Mouse (Mus musculus) NIH3T3 (cell line): ENCODE results near the gene Spata45.

Experiments used
- DNase-seq: peaks from one replicate; pipeline ENCODE4 v3.0.0-alpha.2; 2012; ENCODE audit warnings: low read depth

Gene Spata45

DNA sequence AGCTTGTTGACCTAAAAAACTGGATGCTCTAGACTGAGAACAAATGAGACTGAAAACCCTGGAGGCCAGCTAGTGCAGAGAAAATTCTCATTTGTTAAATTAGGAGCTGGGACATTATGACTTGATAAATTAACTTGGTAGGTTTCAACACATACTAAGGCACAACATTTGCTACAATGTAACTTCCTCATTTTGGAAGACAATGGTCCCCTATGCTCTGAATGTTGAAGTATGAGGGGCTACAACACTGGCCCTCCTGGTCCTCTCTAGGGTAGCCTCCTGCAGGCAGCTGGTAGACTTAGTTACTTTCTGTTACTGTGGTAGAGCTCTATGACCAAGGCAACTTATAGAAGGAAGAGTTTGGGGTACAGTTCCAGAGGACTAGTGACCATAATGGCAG lies 4.9 kb downstream of the Spata45 start:
- DNase-seq: no peak

DNA sequence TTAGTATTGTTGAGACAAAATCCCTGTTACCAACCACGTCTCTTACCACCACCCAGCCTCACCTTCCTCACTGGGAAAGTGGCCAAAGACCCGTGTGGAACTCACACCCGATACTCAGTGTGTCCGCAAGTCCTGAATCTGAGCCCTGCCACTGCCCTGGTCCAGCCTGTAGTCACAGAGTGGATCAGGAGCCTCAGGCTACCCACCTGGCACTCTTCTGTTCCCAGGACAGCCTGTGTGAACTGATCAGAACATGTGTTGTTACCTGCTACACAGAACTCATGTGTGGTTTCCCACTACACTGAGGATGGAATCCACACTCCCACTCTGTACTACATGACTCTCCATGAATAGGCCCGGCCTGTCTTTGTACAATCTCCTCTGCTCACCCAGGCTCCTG lies 5.7 kb downstream of the Spata45 start:
- no peak for DNase-seq

DNA sequence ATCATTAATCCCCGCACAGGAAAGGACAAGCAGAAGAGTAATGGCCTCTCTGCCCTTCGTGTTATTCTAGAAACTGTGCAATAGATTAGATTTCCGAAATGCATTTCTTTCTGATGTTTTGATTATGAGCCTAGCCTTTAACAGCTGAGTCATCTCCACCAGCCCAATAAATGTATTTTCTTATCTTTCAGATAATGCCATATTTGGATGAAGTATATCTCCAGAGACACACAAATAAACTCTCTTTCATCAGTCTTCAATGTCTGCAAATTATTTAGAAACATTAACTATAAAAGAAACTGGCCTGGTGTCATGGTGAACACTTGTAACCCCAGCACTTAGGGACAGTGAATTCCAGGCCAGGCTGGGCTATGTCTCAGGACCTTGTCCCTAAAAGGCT lies 6.2 kb downstream of the Spata45 start:
- peak; percentile 39 for DNase-seq

DNA sequence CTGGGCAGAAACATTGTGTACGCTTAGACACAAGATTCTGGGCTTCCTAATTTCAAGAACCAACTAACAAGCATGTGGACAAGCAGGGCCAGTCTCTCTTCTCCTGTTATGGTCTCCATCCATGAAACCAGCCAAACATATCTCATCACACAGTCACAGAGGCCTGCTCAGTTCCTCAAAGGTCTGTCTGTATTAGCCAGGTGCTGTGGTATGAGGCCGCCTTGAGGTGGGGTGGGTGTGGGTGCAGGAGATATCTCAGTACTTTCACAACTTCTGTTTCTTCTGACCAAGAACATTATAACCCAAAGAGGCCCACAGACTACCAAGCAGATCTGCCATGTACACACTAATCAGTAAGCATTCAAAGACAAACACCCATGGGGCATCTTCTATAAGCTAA lies 8.8 kb downstream of the Spata45 start:
- DNase-seq: no peak

DNA sequence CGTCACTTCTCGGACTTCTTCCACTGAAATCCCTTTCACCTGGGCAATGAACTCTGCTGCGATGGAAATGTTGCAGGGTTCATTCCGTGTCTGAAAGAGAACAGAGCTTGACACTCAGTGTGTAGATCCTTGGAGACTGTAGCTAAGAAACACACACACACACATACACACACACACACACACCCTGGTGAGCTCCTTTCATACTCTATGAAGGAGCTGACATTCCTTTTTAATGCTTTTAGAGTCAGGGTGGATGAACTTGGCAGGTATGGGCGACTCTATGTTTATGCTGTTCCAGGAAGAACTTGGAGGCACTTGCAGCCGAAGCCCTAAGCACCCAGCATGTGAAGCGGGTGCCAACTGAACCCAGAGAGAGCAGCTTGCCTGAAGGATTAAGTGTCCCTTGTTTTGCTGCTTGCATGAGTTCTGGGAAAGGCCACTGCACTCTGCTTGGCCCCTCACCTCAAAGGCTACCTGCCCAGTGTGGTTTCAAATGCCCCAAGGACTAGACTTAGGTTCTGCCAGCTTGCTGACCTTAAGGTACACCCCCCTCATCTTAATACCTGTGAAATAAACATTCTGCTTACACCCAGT lies 9.9 kb downstream of the Spata45 start:
- no peak for DNase-seq

DNA sequence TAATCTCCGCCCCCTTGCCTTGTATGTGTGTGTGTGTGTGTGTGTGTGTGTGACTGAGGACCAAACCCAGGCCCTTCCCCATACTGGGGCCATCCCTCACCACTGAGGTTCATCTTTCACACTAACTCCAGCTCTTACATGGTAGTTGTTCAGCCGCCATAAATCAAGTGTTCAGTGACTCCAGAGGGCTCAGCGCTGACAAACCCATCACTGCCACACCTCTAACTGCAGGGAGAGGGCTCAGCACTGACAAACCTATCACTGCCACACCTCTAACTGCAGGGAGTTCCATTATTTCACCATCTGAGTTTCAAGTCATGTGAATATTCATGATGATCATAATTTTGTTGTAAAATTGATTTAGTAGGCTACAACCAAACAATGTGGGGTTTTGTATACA lies 17.1 kb downstream of the Spata45 start:
- no peak for DNase-seq

DNA sequence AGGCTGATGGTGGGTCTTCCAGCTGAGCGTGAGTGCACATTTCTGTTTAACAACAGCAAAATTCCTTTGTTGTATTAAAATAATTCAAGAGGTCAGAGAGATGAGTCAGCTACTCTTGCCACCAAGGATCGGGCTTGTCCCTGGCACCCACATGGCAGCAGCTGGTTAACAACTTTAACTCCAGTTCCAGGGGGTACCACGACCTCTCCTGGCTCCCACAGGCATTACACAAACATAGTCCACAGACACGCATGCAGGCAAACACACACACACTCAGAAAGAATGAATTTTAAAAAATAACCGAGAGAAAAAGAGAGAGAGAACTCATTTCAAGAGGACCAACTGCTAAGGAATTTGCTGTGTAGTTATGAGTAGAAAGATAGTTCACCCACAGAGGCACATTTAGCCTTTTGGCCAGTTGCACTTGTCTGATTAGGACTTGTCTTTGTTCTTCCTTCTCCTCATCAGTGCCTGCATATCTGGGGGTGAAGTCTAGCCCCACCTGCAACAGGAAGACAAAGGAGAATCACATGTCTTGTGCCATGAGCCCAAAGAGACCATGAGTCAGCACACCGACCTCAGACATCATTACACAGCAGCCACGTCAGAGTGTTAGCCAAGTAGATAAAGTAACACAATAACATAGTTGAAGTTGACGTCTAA lies 18.6 kb downstream of the Spata45 start:
- peak; percentile 59 for DNase-seq

DNA sequence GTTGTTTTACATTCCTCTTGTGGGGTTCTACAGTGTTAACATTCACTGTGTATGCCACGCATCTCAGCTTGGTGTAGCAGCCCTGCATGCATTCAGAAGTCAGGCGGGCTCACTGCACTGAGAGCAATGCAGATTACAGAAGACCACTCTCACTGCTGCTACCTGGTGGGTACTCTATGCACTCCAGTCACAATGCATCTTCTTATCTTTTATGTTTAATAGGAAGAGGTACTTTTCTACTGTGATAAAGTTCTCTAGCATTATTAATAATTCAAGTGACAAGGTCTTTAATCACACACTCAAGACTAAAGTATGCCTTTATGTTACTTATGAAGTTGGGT lies 19.1 kb downstream of the Spata45 start:
- no peak for DNase-seq

DNA sequence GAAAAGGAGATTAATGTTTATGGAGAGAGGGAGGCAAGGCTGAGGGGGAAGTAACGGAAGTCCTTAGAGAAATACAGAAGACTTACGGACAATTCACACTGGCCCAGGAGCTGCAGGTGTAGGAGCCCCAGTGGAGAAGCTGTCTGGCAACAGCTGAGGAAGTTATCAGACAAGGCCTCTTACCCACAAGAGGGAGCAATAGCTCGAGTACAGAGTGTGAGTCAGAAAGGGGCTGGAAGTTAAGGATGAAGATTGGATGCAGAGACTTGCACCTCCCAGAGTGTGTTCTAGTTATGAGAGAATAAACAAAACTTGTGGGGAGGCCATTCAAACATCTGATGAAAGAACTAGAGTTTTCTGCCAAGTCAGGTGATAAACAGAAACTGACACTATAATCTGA lies 21.0 kb downstream of the Spata45 start:
- peak; percentile 77 for DNase-seq

DNA sequence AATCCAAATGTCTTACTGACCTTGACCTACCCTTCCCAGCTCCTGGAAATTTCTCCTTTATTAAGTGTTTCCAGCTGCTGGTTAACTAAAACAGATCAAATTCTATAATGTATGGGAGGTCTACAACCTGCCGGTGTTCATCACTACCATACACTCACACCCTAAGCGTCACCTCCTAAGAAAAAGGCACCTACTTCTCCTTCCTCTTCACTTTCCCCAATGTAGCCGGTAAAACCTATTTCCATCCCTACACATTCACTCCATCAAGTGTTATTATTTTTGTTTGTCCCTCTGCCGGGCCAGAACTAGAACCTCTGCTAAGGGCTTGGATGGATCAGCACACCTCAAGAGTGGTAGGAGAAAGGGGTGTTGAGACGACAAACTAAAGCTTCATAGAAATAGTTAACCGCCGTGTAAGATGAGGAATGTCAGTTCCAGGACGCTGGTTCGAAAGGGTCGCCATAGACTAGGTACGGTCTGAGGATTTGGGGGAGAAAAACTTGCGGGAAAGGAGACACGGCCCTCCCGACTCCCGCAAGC lies 25.9 kb downstream of the Spata45 start:
- DNase-seq: peak; percentile 29

DNA sequence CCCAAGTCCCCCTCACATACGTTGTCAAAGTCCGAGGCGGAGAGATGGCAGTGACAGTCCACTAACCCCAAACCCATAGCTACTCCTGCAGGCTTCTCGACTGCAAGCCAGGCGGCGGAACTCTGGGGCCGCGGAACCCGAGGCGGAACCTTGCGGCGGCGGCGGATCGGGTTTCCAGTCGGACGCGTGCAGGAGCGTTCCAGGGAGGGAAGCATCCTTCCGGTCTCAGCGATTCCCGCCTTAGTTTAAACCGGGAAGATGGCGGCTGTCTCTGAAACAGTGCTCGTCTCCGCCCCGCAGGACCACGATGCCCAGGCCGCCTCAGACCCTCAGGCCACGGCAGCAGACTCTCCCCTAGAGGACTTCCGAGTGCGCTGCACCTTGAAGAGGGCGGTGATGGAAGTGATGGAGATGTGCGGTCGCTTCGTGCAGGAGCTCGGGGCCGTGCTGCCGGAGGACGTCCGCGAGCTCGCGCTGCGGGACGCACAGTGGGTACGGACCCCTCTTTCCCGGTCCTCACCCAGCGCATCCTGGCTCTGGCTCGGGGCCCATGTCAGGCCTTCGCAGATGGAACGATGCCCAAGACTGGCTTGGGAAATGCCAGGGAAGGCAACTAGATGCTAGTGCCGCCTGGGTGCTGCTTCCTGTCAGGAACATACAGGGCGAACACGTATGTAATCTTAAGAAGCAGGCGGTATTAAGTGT lies 26.5 kb downstream of the Spata45 start, which contains the start of the genes Tatdn3 and Nsl1:
Gene Tatdn3 (minus strand): TSS at position 152 of the 705 bp plus-strand sequence.
Gene Nsl1 (plus strand): TSS at position 232 of the 705 bp plus-strand sequence.
- peak; percentile 96 for DNase-seq

DNA sequence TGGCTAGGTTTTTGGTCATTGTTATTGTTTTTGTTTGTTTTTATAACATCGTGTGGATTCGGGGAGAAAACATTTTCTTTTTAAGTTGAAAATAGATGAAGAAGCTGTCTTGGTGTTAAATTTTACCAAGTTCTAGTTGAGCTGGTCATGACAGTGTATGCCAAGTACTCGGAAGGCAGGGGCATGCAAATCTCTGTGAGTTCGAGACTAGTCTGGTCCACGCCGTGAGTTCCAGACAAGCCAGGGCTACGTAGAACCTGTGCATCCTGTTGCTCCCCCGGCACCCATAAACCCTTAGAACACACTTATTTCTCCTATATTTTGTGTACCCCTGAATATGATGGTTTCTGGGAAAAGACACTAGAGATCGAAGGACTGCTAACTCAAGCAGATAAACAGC lies 27.3 kb downstream of the Spata45 start:
- no peak for DNase-seq

DNA sequence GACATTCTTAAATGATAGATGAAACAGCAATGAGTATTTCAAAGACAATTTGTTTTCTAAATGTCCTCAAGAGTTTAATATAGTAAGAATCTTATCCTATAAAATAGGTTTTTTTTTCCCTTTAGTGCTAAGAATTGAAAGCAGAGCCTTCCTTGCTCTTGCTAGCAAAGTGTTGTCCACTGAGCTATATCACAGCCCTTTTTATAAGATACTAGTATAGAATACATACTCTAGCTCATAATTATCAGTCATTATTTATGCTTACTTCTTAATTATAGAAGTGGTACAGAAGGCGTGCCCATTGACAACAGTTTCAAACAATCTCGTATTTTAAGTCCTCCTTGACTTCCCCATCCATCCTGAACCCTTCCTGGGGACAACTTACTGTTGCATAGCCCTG lies 28.1 kb downstream of the Spata45 start:
- no peak for DNase-seq

DNA sequence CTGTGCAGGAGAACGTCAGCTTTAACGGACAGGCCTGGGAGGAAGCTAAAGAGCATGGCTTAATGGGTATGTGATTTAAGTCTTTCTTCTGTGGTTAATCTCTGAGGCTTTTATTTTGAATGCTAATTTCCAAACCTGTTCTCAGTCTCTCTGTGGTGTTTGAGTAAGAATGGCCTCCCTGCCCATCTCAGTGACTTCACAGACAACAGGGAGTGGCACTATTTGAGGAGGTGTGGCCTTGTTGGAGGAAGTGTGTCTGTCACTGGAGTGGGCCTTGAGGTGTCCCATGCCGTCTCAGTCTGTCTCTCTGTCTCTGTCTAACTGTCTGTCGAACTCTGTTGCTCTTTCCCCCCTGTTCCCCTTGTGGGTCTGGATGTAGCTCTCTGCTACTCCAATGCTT lies 28.7 kb downstream of the Spata45 start:
- DNase-seq: no peak

DNA sequence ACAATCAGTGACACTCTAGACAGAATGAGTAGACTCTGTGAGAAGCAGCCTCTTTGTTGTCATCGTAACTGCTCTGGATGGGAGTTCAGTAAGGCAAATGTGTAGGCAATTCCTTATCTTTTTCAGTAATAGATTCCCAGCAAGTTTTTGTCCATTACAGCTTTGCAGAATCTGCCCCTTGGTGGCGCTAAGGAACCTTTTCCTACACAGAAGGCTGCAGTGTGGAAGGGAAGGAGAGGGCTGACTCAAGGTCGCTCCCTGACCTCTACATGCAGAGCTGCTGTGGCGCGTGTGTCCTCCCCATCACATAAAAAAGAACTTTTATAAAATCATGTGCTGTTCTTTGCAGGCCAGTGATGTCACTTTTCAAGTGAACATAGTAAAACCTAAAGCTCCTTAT lies 31.9 kb downstream of the Spata45 start:
- DNase-seq: peak; percentile 48

DNA sequence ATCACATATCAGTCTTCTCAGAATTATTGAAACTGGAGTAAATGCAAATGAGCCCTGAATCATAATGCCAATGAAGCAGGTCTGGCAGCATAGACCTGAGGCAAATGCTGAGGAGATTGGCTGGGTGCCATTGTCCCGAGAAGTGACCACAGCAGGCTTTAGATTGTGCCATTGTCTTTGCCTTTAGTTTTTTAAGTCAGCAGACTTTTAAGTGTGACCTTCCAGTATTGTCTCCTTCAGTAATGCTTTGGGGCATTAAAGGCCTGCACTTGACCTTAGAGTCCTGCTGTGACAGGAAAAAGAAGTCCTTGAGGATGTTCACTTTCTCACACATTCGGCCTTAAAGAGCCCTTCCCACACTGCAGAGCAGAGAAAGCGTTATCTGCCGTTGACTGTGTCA lies 33.8 kb downstream of the Spata45 start:
- DNase-seq: no peak

DNA sequence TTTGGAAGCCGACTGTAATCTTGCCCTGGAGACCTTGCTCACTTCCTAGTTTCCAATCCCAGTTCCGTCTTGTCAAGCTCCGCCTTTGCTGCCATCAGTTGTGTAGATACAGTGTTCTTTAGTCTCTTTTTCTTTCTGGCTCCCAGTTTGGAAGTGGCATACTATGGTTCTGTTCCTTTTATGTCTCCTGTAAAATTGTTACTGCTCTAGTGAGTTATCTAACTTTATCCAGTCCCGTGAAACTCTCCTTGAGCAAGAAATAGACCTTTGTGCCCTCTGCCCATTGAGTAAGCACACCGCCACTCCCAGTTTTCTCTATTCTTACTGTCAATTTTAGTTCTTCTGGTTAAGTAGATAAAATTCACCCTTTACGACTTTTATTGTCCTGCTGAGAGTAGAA lies 35.2 kb downstream of the Spata45 start:
- no peak for DNase-seq

DNA sequence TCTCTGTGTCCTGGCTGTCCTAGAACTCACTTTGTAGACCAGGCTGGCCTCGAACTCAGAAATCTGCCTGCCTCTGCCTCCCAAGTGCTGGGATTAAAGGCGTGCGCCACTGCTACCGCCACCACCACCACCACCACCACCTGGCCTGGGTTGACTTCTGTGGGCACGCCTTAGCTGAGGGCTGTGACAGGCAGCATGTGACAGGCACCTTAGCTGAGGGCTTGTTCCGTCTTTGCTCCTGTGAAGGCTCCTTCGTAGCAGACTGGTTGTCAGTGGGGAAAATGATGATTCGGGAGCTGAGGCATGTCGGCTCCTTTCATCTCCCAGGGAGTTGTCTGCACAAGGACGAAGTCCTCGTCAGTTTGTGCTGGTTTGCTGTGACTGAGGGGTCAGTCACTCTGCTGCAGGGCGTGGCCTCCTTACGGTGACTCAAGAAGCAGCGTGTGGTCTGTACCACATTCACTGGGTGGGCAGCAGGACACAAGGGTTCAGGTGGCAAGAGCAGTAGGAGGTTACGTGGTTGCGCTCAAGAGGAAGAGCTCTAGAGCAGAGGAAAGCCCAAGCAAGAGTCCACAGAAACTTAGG lies 36.0 kb downstream of the Spata45 start:
- DNase-seq: no peak

DNA sequence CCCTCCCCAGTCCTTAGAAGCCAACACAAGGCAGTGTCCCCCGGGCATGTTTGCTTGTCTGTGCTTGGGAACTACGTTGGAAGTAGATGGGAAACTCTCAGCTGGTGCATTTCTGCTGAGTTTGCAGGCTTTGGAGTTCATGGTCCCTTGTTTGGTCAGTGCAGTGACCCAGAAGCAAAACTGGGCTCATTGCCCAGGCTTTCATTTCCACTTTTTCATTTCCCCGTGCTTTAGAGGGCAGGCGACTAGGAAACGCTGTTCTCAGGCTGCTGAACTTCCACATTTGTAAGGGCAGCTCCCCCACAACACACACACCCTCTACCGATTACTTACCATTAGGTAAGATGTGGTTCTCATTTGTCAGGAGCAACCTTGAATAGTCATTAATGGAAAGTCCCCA lies 36.6 kb downstream of the Spata45 start:
- no peak for DNase-seq

DNA sequence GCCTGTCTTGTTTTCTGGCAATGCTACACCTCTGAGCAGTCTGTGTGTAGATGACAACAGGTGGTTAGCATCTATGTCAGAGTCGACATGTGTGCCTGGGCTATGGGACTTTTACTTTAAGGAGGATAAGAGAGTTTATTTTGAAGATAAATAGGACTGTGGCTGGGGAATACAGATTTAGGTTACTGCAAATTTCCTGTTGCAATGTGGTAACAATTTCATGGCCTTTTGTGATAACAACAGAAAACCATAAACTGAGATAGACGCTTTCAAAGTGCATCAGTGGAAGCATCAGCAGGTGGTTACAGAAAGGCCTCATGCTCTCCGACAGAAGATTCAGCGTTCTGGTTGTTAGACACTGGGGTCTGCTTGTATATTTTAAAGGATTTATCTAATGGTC lies 37.0 kb downstream of the Spata45 start:
- no peak for DNase-seq

DNA sequence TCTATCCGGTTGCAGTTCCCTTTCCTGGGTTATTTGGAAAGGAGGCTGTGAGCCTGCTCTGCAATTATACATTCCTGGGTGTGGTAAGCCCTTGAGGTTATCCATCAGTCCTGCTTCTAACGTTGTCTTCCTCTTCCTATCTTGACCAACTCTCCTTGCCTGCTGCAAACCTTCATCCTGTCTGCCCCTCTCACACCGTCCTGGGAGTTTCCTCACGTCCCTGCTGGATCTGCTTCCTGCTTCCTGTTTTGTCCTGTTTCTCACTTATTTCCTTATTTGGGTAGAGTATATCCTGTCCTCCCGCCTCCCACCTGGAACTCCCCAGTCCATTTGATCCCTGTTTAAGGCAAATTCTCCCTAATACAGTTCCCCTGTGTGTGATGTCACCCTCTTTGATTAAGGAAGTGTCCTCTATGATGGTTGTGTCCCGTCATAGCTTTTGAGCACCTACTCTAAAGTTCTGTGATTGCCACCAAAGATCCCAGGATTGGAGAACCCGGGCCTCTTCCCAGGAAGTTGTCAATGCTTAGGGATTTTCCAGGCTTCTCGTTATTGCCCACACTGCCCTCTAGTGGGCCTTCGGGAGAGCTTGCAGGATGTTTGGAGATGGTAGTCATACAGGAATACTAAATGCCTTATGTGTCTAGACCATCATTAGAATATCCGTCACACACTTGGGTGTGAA lies 38.9 kb downstream of the Spata45 start:
- DNase-seq: peak; percentile 94

DNA sequence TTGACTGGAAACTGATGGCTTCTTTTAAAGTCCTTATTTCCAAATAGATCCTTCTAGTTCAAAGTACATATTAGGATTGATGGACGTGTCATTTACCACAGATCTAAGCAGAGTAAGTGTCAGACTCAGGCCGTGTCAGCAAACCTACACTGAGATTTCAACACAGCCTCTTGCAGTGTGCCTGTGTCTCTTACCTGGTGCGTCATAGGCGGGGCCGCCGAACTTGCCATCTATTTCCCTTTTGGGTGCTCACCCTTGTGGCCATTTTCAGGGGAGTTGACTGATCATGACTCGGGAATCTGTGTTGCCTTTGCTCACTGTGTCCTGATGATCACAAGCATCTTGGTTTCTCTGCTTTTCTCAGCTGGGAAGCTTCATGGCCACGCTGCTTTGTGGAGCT lies 46.8 kb downstream of the Spata45 start:
- DNase-seq: no peak
